Mouse (Mus musculus) ovary, postnatal 14 days (tissue): Measurements from ENCODE around the gene Rap1a.

ENCODE experiments used
- DNase-seq: peaks from one replicate; pipeline ENCODE4 v3.0.0; 2022; ENCODE audit warnings: low spot score

Rap1a gene

DNA sequence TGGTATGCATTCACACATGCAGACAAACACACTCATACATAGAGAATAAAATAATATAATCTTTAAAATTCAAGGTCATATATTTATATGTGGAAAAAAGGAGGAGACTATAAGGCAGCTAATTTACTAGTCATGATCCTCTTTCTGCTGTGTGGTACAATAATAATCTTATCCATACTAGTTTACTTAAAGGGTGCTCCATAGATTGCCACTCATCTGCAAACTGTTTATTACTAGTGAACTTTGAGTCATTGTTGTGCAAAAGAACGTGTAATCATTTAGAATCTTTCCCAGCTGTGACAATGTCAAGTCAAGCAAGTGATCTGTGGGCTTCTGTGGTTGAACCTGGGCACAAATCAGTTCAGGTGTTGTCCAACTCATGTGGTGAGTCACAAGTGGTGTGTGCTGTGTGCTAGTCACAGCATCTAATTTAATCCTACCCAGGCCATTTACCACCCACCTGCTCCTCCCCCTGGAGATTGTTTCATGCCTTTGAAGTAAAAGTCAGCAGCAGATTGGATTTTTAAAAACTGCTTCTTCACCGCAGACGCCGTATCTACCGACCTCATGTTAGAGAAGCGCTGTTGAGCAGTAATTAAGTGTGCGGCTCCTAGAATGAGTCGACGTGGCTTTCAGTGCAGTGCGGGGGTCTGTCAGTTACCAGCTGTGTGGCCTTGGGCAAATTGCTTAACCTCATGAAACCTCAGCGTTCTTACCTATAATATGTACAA lies 5.5 kb upstream of the Rap1a start:
- DNase-seq: no peak

DNA sequence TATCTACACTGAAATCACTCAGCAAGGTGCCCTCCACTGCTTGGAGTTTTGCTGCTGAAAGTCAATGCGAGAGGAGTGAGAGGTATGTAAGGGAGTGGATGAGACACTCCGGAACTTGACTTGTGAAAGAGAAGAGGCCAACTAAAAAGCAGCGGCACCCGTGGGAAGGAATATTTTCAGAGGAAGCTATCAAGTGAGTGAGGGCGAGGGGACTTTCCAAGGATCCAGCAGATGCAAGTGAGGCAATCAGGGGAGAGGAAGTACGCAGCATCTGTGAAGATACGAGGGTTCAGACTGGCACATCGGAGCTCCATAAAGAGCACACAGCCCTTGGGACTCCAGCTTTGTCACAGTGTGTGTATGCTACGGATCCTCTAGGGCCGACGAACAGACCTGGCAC lies 2.5 kb upstream of the Rap1a start:
- DNase-seq: no peak

DNA sequence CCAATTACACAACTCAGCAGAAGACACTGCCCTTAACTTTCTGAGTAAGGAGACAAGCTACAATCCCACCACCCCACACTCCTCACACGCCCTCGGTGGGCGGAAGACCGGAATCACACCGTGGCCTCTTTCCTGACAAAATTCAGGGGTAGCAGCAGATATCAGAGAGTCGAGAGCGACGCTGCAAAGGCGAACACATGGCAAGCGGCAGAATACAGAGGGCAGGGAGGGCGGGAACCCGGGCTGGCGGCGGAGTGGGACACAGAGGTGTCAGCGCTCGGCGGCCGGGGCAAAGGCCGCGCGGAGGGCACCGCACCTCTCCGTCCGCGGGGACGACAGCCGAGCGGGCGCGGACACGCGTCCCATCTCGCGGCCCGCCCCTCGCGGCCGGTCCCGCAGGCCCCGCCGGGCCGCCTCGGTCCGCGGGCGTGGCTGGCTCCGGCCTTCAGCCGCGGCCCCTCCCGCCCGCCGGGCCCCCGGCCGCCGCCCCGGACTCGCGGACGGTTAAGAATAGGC lies 403 bp downstream of the Rap1a start:
- peak; percentile 18 for DNase-seq

DNA sequence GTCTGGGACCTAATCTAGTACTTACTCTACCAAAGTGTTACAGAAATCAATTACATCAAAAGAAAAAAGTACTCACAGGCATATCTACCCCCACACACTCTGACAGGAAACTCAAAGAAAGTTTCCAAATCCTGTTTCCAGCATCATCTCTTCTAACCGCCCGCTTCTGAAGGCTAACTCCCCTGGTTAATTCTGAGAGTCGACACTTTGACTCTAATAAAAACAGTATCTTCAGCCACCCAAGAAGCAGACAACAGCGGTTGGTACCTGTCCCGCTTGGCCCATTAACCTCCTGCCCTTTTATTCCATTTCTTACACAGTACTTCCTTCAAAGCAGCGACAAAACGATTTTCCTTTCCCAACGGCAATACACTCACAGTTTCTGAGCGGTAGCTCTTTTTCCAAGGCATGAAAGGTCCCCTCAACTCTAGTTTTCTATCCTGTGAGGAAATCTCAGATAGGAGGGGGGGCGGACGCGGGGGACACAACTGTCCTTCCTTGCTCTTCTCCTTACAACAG lies 921 bp downstream of the Rap1a start:
- DNase-seq: no peak

- DNase-seq: no peak
Observed at GRCm38 (mm10) chr3:105799375-105799774, 1.8 kb downstream of the Rap1a start.

DNA sequence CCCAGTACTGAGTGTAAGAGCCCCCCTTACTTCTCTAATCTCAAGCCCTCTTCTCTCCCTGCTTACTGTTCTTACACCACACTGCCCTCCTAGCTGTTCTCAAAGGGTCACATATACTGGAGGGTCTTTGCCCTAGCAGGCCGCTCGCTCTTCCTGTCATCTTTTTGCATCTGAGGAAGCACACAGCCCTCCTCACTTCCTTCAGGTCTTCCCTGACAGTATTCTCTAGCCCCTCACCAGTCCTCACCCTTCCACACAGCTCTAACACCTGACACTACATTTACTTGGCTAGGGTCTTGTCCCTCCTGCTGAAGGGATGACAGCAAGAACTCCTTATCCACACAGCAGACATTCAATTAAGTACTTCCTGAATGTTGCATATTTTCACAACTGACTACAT lies 2.4 kb downstream of the Rap1a start:
- no peak for DNase-seq

GRCm38 (mm10) chr3:105797427-105797826 lies 3.7 kb downstream of the Rap1a start:
- DNase-seq: no peak

GRCm38 (mm10) chr3:105796761-105797160 lies 4.4 kb downstream of the Rap1a start:
- no peak for DNase-seq

- DNase-seq: no peak
Observed at GRCm38 (mm10) chr3:105794309-105794708, 6.8 kb downstream of the Rap1a start.

DNA sequence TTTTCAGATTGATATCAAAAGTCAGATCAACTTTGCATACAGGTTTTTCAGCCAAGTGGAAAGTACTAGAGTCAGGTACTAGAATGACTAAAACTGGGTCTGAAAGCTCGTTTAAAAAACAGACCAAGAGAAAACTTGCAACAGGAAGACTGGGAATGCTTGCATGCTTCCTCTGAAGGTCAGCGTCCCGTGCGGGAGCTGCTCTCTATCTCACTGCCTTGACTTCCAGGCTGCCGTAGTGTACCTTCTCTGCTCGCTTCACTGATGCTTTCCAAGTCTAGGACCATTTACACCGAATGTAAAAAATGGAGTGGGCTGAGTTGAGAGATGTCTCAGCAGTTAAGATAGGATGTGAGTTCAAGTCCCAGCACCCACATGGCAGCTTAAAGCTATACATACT lies 8.8 kb downstream of the Rap1a start:
- no peak for DNase-seq

- no peak for DNase-seq
Observed at GRCm38 (mm10) chr3:105791129-105791528, 10.0 kb downstream of the Rap1a start.

DNA sequence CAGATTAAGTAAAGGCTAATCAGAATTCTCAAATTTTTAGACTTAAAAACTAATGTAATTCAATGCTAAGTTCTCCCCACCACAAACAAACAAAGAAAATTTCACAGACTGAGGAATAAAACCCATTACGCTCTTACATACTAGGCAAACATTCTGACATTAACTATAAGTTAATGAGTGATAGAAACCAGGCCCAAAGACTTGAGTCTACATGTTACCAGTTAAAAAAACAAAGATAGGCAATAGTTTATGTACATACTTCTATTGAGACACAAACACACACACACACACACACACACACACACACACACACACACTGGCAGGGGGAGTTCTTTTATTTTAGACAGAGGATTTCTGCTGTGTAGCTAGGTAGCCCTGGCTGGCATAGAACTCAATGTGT lies 10.8 kb downstream of the Rap1a start:
- no peak for DNase-seq

DNA sequence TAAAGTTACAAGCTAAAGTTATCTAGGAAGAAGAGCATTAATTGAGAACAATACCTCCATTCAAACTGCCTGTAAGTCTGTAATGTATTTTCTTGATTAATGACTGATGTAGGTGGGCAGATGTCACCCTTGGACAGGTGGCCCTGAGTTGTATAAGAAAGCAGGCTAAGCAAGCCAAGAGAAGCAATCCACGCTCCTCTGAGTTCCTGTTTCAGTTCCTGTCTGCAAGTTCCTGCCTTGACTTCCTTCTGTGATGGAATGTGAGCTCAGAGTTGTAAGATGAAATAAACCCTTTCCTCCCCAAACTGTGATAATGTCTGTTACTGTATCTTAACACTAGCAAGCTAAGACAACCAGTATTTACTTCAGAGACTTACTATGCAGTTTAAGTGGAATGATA lies 11.4 kb downstream of the Rap1a start:
- no peak for DNase-seq

DNA sequence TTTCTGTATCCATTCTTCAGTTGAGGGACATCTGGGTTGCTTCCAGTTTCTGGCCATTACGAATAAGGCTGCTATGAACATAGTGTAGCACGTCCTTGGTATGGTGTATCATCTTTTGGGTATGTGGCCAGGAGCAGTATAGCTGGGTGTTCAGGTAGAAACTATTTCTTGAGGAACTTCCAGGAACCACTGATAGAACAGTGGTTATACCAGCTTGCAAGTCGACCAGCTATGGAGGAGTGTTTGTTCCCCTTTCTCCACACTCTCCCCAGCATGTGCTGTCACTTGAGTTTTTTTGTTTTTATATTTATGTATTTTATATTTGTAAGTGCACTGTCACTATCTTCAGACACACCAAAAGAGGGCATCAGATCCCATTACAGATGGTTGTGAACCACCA lies 13.8 kb downstream of the Rap1a start:
- no peak for DNase-seq

DNA sequence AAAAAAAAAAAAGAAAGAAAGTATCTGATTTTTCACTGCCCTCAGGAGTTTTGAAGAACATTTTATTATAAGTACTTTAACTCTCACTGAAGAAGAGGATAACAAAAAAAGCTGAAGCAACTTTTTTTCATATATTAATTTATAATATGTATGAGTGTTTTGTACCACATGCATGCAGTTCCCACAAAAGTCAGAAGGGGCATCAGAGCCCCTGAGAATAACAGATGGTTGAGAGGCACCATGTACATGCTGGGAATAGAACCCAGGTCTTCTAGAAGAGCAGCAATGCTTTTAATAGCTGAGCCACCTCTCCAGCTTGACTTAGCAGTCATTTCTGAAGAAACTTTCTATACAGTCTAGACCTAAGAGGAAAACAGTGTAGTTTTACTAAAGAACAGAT lies 15.3 kb downstream of the Rap1a start:
- DNase-seq: no peak

- no peak for DNase-seq
Observed at GRCm38 (mm10) chr3:105783809-105784208, 17.3 kb downstream of the Rap1a start.

DNA sequence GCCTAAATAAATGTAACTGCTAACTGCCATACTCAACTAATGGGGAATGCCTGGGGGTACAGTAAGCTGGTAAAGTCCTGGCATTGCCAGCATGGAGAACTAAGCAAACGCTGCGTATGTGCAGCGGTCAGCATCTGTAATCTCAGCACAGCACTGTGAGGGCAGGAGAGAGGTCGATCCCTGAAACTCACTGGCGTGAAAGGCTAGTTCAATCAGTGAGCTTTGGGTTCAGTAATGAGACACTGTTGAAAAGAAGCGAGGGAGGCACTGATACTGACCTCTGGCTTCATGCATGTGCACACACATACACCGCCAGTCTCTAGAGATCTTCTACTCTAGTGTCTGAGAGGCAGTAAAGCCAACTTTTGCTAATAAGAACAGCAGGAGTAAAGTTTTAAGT lies 18.7 kb downstream of the Rap1a start:
- no peak for DNase-seq

GRCm38 (mm10) chr3:105777997-105778396 lies 23.1 kb downstream of the Rap1a start:
- no peak for DNase-seq

GRCm38 (mm10) chr3:105774496-105774895 lies 26.6 kb downstream of the Rap1a start:
- no peak for DNase-seq

DNA sequence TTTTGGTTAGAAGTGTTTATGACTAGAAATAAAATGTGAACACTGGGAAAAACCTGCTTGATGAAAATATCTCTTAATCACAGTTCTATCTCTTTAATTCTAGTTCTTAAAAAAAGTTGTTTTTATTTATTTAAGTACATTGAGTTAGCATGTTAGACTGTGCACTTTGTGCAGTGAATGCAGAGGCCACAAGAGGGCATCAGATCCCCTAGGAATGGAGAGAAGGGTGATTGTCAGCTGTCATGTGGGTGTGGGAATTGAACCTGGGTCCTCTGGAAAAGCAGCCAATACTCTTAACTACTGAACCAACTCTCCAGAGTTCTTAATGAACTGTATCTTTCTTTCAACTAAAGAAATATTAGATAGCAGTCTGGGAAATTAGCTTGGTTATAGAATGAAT lies 29.6 kb downstream of the Rap1a start:
- no peak for DNase-seq

- DNase-seq: no peak
Observed at GRCm38 (mm10) chr3:105770836-105771235, 30.3 kb downstream of the Rap1a start.

DNA sequence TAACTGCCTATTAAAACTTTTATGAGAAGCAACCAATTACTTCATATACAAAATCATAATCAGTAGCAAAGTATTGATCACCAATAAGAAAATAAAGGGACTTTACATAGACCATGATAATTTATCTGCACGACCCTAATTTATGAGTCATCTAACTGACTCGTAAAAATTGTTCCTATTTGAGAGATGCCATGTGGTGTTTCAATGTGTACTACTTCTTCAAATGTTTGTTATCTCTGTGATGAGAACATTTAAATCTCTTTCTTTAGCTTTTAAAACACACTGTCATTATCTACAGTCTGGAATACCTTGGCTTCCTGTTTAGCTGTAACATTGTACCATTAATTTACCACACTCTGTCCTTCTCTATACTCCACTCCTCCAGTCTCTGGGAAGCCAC lies 31.8 kb downstream of the Rap1a start:
- DNase-seq: no peak

- DNase-seq: no peak
Observed at GRCm38 (mm10) chr3:105768529-105768928, 32.6 kb downstream of the Rap1a start.
